Mouse (Mus musculus) urinary bladder, postnatal 25 days (tissue): ENCODE data around the gene Skil.
"Not testable (repeated sequence)": the region's sequence is repeated elsewhere in the genome, so short reads cannot be mapped to it uniquely, and the experiment has no call there.

Experiments used
- DNase-seq: peaks from one replicate; pipeline ENCODE4 v3.0.0; 2022; ENCODE audit warnings: low spot score

The Skil gene

GRCm38 (mm10) chr3:31129766-31130165 is 34.9 kb downstream of the Skil start:
- no peak for DNase-seq

GRCm38 (mm10) chr3:31133664-31134063 is 38.8 kb downstream of the Skil start:
- no peak for DNase-seq

- no peak for DNase-seq
These were observed 39.4 kb downstream of the Skil start for GRCm38 (mm10) chr3:31134246-31134645.

DNA sequence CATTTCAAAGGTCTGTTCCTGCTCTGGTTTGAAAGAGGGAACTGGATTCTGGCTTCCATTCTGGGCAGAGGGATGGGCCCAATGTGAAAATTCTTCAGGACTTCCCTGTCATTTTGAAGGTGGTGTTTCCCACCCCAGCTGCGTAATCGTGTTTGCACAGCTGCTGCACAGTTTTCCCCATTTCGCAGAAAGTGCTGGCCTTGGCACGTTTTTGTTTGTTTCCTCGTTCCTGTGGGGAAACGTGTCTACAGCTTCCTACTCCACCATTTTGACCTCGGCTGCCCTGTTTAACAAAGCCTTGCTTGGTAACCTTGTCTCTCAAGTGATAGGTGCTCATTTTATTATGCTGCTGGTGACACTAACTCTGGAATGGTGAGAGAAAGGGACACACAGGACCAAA is 39.8 kb downstream of the Skil start:
- DNase-seq: no peak

- DNase-seq: not testable (repeated sequence)
These were observed 41.7 kb downstream of the Skil start for GRCm38 (mm10) chr3:31136591-31136990.

DNA sequence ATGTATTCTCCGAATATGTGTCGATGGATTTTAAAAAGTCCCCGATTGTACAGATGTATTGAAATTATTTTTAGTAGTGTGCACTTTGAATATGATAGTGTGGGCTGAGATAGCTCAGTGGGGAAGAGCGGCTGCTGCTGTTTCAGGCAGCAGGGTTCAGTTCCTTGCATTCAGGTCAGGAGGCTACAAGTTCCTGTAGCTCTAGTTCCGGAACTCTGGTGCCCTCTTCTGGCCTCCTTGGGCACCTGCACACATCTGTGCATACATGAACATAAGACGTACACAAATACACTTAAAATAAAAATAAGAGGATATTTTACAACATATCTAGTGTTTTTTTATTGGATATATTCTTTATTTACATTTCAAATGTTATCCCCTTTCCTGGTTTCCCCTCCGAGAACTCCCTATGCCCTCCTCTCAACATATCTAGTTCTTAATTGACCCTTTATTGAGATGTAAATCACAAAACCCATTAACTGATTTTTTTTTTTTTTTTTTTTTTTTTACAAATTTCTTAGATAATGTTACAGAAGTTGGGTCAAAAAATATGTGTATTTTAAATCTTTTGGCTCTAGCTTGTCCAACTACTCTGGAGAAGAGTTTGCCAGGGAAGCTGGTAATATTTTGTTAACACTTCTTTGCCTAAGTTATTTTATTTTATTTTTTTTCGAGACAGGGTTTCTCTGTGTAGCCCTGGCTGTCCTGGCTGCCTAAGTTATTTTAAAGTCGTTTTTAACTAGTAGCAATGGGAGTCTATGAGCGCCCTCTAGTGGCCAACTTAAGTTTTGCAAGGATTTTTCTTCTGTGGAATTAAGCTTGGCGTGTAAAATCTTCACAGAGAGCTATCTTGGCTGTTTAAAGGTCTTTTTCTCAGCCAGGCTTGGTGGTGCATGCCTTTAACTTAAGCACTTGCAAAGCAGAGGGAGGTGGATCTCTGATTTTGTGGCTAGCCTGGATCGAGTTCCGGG is 43.9 kb downstream of the Skil start:
- DNase-seq: peak; percentile 69

- DNase-seq: no peak
These were observed 46.8 kb downstream of the Skil start for GRCm38 (mm10) chr3:31141621-31142020.

- DNase-seq: not testable (repeated sequence)
These were observed 50.4 kb downstream of the Skil start for GRCm38 (mm10) chr3:31145222-31145621.

GRCm38 (mm10) chr3:31145641-31146290 is 50.9 kb downstream of the Skil start:
- DNase-seq: peak; percentile 59

- DNase-seq: no peak
These were observed 53.7 kb downstream of the Skil start for GRCm38 (mm10) chr3:31148595-31148994.

GRCm38 (mm10) chr3:31149706-31150105 is 54.8 kb downstream of the Skil start, which contains the start of gene Cldn11:
Gene Cldn11, plus strand, starts transcription at chr3:31149920.
- no peak for DNase-seq

DNA sequence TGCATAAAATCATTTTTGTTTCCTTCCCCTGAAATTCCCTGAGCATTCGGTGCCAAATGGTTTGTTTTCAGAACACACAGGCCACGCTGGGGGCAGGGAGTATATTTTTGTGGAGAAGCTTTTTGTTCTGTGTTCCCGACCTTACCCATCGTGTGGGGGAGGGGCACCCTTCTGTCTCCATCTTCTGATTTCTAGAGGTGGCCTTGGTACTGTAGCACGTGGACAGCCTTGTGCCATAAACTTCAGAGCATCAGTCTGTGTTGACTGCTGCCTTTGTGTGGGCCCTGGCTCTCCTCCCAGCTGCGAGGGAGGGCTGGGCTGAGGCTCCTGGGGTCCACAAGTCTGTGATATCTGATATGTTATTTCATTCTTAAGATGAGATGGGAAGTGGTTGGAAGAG is 57.2 kb downstream of the Skil start:
- DNase-seq: no peak

DNA sequence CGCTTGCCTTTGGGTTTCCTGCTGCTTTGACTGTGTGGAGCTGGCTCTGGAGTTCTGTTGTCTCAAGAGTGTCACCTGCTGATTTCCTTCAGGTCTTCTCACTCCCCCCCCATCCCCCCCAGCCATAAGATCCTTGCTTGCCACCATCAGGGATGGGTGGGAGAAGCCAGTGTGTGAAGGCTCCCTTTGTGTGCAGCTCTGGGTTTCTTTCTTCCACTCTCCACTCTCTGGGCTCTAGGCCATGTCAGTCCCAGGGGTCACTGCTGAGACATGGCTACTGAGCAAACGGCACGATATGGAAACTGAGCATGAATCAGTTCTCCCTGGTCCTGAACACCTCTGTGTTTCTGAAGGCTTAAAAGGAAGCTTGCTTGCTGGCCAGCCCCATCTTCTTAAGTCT is 61.3 kb downstream of the Skil start:
- DNase-seq: no peak

- DNase-seq: no peak
These were observed 62.9 kb downstream of the Skil start for GRCm38 (mm10) chr3:31157776-31158175.

DNA sequence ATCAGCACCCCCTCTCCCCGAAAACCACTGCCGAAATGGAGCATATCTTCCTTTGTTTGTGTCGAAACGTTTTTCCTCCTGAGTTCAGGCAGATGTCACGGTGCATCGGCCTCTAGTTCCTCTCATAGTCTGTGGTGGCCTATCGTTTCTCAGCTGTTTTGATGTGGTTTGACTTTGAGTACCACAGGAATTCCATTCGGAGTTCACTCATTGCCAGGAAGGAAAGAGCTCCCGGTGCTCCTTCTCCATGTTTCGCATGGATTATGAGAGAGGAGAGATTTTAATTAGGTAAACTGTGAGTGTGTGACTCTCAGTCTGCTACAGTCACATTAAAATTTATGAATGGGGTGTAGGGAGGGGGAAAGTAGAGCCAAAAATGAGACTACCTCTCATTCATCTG is 65.2 kb downstream of the Skil start:
- DNase-seq: no peak

DNA sequence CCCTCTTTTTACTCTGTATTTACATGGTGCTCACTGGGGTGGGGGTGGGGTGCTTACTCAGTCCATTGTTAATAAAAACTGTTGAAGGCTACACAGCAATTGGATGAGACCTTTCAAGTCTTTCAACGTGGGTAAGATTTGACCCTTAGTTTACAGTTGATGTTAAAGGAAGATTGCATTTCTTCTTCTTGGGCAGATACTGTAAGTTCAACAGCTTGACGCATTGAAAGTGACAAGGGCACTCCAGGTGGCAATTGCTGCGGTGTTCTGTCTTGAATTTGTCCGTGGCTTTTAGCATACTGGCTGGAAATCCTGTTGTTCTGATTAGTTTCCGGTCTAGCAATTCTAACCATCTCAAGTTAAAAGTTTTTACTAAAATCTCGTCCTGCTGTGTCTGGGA is 66.5 kb downstream of the Skil start:
- no peak for DNase-seq

DNA sequence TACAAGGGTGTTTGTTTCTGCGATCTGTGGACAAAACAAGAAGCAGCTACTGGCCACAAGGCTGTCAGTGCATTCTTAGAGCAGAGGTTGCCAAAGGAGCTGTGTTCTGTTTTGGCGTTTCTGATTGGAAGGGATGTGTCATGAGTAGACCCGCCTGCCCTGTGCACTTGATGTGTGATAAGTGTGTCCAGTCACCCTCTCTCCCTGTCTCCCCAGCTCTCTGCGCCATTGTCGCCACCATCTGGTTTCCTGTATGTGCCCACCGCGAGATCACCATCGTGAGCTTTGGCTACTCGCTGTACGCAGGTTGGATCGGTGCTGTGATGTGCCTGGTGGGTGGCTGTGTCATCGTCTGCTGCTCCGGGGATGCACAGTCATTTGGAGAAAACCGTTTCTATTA is 68.0 kb downstream of the Skil start:
- no peak for DNase-seq

DNA sequence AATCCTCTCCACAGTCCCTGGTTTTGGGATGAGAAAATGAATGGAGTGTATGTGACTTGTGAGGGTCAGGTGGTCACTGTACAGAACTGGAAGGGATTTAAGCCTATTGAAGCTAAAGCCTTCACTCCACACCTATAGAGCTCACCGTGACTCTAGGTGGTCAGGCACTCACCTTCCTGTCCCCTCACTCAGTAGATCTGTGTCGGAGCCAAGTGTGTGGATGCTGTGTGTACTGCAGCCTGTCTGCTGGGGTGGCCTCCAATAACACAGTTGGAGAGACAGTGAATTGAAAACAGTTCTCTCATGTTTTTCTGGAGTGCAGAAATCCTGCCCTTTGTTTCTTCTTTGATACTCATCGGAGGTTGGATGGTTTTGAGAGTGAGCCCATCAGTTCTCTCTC is 70.9 kb downstream of the Skil start:
- no peak for DNase-seq

GRCm38 (mm10) chr3:31166365-31166871 is 71.6 kb downstream of the Skil start:
- no peak for DNase-seq
